Comparison of ENCODE assay signal across 8 mouse cellular contexts in the genomic region with DNA sequence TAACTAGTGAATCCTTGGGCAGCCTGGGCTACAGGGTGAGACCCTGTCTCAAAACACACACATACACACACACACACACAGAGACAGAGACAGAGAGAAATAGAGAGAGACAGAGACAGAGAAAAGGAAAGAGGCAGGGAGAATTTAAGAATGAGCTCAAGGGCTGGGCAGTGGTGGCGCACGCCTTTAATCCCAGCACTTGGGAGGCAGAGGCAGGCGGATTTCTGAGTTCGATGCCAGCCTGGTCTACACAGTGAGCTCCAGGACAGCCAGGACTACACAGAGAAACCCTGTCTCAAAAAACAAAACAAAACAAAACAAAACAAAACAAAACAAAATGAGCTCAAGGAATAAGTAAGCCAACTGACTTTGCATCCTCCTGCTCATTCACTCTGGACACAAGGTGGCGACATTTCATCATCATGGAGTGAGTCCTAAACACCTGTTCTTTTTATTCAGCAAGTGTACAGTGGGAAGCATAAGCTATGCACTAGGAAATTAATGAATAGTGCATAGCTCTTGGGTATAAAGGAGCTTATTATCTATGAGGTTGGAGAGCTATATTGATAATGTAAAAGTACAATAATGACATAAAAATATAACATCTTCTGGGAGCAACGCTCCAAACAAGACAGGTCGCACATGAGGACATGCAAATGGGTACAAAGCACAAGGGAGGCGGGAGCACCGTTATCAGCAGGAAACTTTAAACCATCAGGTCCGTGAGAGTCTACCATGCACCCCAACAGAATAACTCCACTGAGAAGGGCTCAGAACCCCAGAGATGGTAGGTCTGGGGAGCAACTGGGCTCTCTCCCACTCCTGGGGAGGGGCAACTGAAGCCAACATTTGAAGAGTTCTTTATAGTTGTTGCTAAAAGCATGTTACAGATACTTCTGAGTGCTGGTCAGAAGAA. TPM values are rescaled to one million over a fixed set of nuclear protein-coding genes. Genes with fewer than 3 reads are reported as not detected.
DNase-seq lines count a peak whose midpoint lies in the region; ATAC-seq lines count a peak whose summit lies in the region.

No protein-coding gene starts in this region.

- H3K4me1 ChIP-seq in hindbrain, embryonic 13.5 days (replicated peaks), result no peaks in the 10 kb centered on the region
- no peaks in the 10 kb centered on the region for H3K4me1 ChIP-seq in limb, embryonic 12.5 days (replicated peaks)
- no peaks in the 10 kb centered on the region for H3K4me1 ChIP-seq in neural tube, embryonic 12.5 days

- H3K27me3 ChIP-seq in hindbrain, embryonic 13.5 days, result peaks cover 4% of the 10 kb centered on the region; the same call in 1 of the 2 replicates
- H3K27me3 ChIP-seq in limb, embryonic 12.5 days, result no peaks in the 10 kb centered on the region
- H3K27me3 ChIP-seq in neural tube, embryonic 12.5 days (replicated peaks), result no peaks in the 10 kb centered on the region

- no peak overlapping the region for H3K27ac ChIP-seq in hindbrain, embryonic 13.5 days
- no peak overlapping the region for H3K27ac ChIP-seq in limb, embryonic 12.5 days
- H3K27ac ChIP-seq in neural tube, embryonic 12.5 days, result no peak overlapping the region

- H3K4me3 ChIP-seq in hindbrain, embryonic 13.5 days, result no peak overlapping the region
- no peak overlapping the region for H3K4me3 ChIP-seq in limb, embryonic 12.5 days (replicated peaks)
- H3K4me3 ChIP-seq in neural tube, embryonic 12.5 days, result no peak overlapping the region

- no peaks in the 10 kb centered on the region for H3K9me3 ChIP-seq in hindbrain, embryonic 13.5 days
- H3K9me3 ChIP-seq in limb, embryonic 12.5 days, result no peaks in the 10 kb centered on the region
- H3K9me3 ChIP-seq in neural tube, embryonic 12.5 days, result no peaks in the 10 kb centered on the region

- no peak overlapping the region for H3K9ac ChIP-seq in hindbrain, embryonic 13.5 days
- no peak overlapping the region for H3K9ac ChIP-seq in limb, embryonic 12.5 days (replicated peaks)
- no peak overlapping the region for H3K9ac ChIP-seq in neural tube, embryonic 12.5 days

- no peak overlapping the region for H3K4me2 ChIP-seq in hindbrain, embryonic 13.5 days
- no peak overlapping the region for H3K4me2 ChIP-seq in limb, embryonic 12.5 days
- H3K4me2 ChIP-seq in neural tube, embryonic 12.5 days (replicated peaks), result no peak overlapping the region

- DNase-seq in ovary, postnatal 14 days (ENCODE audit: low spot score), result peak; percentile 25
- DNase-seq in ovary, adult 18-20 months (ENCODE audit: low spot score), result no peak
- DNase-seq in adipocyte (ENCODE audit: low spot score), result peak; percentile 86
- peak; percentile 42 for DNase-seq in embryo, embryonic 9.5 days (ENCODE audit: extremely low spot score)

- peak; percentile 85 for ATAC-seq in hindbrain, embryonic 13.5 days (ENCODE audit: low FRiP score)
- peak; percentile 56; the same call in 1 of the 2 replicates for ATAC-seq in limb, embryonic 12.5 days (ENCODE audit: insufficient number of reproducible peaks, insufficient read depth, low FRiP score, low TSS enrichment, low read depth)
- 0 out of 2 replicates have a peak, but pooled peaks have one; percentile 48 for ATAC-seq in neural tube, embryonic 12.5 days (ENCODE audit: low FRiP score, low read depth)
- ATAC-seq in erythroid progenitor cell, adult 5-6 weeks (replicated peaks; ENCODE audit: low FRiP score, poor library complexity, severe bottlenecking), result no peak

- 66% methylated on average over 10 of the region's 10 CpGs for WGBS in hindbrain, embryonic 13.5 days
- WGBS in limb, embryonic 12.5 days, result 70% methylated on average over 10 of the region's 10 CpGs
- WGBS in neural tube, embryonic 12.5 days, result 75% methylated on average over 10 of the region's 10 CpGs

- no peaks in the 10 kb centered on the region for H3K36me3 ChIP-seq in hindbrain, embryonic 13.5 days
- no peaks in the 10 kb centered on the region for H3K36me3 ChIP-seq in limb, embryonic 12.5 days
- H3K36me3 ChIP-seq in neural tube, embryonic 12.5 days, result no peaks in the 10 kb centered on the region

RNA-seq across cellular contexts. Expression of a gene that starts 36.0 kb away (rescaled TPM):
- 8.5 and 9.5 TPM in 2 replicates for polyA plus RNA-seq in hindbrain, embryonic 13.5 days (2015; fragmentation: Nextera tagmentation; extraction: Ambion mirVana)
- 7.4 and 8.8 TPM in 2 replicates for polyA plus RNA-seq in limb, embryonic 12.5 days (2016; fragmentation: Nextera tagmentation; extraction: Ambion mirVana)
- polyA plus RNA-seq in neural tube, embryonic 12.5 days (2016; fragmentation: Nextera tagmentation; extraction: Ambion mirVana), result 8.1 and 8.9 TPM in 2 replicates
- 0.36 TPM in 1 of 2 replicates, not detected in the other for total RNA-seq in erythroid progenitor cell, adult 5-6 weeks (2015; ENCODE audit: low replicate concordance)
- 0.77 TPM in 1 of 2 replicates, not detected in the other for total RNA-seq in erythroid progenitor cell, adult 5-6 weeks (2017; ENCODE audit: low replicate concordance)

RNA-seq across cellular contexts. Expression of a gene that starts 40.9 kb away (rescaled TPM):
- polyA plus RNA-seq in hindbrain, embryonic 13.5 days (2015; fragmentation: Nextera tagmentation; extraction: Ambion mirVana), result 101 and 111 TPM in 2 replicates
- polyA plus RNA-seq in limb, embryonic 12.5 days (2016; fragmentation: Nextera tagmentation; extraction: Ambion mirVana), result 0.65 and 1.5 TPM in 2 replicates
- 53.8 and 61.0 TPM in 2 replicates for polyA plus RNA-seq in neural tube, embryonic 12.5 days (2016; fragmentation: Nextera tagmentation; extraction: Ambion mirVana)
- not detected in 2 replicates for total RNA-seq in erythroid progenitor cell, adult 5-6 weeks (2015; ENCODE audit: low replicate concordance)
- not detected in 2 replicates for total RNA-seq in erythroid progenitor cell, adult 5-6 weeks (2017; ENCODE audit: low replicate concordance)

RNA-seq across cellular contexts. Expression of a gene that starts 47.4 kb away (rescaled TPM):
- polyA plus RNA-seq in hindbrain, embryonic 13.5 days (2015; fragmentation: Nextera tagmentation; extraction: Ambion mirVana), result not detected in 2 replicates
- not detected in 2 replicates for polyA plus RNA-seq in limb, embryonic 12.5 days (2016; fragmentation: Nextera tagmentation; extraction: Ambion mirVana)
- not detected in 2 replicates for polyA plus RNA-seq in neural tube, embryonic 12.5 days (2016; fragmentation: Nextera tagmentation; extraction: Ambion mirVana)
- total RNA-seq in erythroid progenitor cell, adult 5-6 weeks (2015; ENCODE audit: low replicate concordance), result not detected in 2 replicates
- not detected in 2 replicates for total RNA-seq in erythroid progenitor cell, adult 5-6 weeks (2017; ENCODE audit: low replicate concordance)

Comparison
In these comparisons a context has a peak if more than half of its experiments do, and no peak if none do; other contexts are left out.
1. RNA of a gene that starts 40.9 kb away (polyA plus RNA-seq): 101 to 111 TPM in hindbrain, embryonic 13.5 days and 53.8 to 61.0 TPM in neural tube, embryonic 12.5 days; 0.65 to 1.5 TPM in limb, embryonic 12.5 days; every median in the first group is over 10 times any median in the second.